Mouse (Mus musculus): Measurements from ENCODE around the gene Prmt8.
A peak's percentile ranks its signal among the peaks of the same experiment; 100 is the strongest.

The Prmt8 gene

DNA sequence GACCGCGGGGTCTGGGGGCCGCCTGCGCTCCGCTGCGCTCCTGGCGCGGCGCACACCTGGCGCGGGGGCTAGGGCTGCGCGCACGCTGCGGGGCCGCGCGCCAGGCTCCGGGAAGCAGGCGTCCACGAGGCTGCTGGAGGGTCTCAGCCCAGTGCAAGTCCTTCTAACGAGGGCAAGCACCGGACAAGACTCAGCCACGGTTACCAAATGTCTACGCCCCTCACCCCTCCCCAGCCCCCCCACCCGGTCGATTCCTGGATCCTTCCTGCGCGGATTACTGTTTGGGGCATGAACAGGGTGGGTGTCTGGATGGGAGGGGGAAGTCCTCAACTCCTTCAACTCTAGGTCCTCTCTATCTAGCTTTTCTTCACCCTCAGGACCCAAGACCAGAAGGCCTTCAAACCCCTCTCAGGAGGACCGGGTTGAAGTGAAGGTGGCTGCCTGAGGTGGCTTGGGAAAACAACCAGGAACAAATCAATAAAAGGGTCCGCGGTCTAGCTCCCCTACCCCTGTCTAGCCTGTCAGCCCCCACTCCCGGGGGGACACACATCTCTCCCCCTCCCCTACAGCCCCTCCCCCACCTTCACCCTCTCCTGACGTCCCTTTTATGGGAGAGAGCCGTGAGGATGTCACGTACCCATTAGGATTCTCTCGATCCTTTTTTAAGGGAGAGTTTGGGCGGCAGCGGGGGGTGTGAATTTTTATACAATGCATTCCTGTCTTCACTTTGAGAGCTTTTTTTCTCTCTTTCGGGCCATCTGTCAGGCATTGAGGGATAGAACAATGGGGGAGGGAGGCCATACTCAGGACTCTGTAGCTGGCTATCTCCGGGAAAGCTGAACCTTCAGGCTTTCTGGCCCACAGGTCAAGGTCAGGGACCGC, at the start of gene Prmt8:
Prmt8 (minus strand) TSS at position 198 of the 882 bp plus-strand sequence.
- DNase-seq = no peak

DNA sequence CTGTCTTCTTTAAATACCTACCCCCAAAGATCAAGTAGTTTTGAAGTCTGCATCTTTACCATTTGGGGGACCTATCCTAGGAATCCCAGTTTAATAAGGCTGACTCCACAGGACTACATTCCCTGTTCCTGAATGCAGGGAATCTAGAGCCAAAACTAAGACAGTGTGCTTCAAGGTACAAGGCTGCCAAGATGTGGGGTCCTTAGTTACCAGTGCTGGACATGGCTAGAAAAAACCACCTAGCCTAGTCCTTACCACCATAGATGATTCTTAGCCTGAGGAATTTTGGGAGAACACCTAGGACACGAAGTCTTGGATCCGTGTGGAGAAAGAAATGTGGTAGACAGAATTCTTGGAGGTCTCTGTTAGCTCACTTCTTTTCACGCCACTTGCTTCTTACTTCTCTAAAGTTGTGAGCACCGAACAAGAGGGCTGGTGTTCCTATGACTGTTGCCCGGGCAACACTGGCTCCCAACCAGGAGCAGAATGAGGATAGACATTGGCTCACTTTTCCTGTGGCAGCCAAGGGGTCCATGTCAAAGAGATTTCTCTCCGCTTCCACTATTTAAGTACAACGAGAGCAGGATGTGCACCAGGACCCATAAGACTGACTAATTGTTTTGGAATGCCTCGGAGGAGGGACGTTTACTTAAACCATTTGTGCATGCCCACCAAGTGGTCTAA, 33.9 kb upstream of the Prmt8 start:
- DNase-seq = no peak

DNA sequence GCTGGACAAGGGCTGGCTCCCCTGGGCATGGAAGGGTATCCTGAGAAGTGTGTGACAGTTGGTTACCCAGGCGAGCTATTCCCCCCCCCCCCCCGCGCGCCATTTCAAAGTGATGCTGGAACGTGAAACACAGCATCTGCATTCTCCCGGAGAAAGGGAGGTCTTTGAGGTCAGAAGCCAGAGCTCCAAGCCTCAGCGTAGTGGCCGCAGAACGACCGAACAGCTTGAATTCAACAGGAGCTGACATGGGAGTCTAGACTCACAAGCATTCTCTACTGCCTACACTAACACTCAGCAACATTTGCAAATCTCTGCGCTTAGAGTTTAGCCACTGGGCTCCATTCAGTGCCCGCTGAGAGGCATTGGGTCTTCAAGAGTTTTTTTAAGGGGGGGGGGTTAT, 32.9 kb upstream of the Prmt8 start:
- DNase-seq = no peak

DNA sequence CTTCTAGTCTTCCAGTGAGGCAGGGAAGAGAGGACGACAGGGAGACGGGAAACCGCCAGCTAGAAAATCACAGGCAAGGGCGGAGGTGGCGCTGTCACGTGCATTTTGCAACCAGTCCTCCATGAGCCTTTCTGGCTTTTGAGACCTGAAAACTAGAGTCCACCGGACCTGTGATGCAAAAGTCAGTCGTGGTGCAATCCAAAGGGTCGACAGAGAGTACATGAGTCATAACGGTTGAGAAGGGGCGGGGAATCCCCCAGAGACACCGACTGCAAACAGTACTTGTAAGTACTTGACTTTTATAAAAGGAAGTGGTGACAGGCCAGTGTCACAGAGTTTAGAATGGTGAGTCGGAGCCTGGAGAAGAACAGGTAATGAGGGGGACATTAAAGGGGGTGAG, 20.8 kb upstream of the Prmt8 start:
- peak; percentile 28 for DNase-seq

DNA sequence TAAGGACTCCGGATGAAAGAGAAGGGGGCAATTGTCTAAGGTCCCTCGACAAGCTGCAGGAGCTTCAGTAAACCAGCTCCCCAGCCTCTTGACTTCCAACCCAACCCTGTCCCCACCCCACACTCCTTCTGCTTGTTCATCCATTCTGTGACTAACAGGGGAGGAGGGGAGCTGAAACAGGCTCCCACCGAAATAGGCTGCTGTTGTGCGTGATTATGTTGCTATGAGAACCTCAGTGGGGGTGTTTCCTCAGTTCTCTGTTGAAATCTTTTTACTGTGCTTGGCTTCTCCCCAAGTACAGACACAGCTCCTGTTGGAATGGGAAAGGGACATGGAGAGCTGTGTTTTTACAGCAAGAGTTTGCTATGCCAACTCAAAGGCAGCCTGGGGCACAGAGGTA, 1.5 kb upstream of the Prmt8 start:
- no peak for DNase-seq

DNA sequence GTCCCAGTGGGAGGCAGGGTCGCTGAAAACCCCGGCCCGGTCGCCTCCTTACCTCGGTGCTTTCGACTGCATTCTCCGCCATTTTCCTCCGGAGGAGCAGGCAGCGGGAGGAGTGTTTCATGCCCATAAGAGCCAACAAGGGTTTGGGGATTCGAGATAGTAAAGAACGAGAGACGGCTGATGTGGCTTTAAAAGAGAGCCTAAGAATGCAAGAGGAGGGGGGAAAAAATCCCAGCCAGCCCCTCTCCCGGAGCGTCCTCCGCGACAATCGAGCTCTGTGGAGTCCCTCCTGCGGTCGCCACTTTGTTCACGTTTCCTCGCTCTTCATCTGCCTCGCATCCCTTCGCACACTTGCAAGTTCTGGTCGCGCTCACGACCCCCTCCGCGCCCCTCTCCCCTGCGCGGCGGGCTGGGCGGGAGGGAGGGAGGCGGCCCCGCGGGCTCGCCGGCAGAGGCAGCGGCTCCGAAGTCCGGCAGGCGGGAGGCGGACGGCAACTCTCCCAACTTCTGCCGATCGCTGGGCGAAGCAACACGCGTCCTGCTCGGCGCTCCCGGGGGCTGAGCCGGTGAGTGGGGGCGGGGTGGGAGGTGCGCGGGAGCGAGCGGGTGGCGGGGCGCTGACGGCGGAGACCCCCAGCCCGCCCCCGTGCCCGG, 524 bp downstream of the Prmt8 start:
- no peak for DNase-seq

DNA sequence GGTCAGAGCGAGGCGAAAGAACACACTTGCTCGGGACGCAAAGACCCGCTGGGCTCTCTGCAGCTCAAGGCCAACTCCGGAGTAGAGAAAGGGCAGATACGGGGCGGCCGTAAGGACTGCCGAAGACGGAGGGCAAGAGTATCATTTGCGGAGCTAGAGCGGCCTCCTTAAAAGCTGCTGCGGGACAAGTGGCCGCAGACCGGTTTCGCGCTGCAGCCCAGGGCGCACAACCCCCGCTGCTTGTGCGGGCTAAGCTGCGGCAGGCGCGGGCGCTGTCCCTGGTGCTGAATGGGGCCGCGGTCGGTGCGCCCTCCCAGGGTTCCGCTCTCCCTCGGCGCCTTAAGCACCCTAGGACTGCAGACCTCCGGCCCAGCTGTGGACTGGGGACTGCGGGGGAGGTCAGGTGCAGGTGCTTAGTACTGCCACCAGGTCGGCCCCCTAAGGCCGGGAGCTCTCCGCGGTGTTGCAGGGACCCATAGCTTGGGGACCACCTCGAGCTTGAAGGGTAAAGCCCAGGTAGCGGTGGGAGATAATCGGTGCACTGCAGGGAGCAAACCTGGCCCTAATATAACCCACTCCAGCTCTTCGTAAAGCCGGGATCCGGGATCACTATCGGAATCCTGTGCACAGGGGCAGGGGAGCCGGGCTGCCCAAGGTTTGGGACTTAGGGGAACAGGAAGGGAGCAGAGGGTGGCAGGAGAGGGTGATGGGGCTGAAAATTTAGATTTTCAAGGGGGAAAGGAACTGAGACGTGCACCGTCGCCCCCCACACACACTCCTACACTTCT, 1.4 kb downstream of the Prmt8 start:
- peak; percentile 56 for DNase-seq

DNA sequence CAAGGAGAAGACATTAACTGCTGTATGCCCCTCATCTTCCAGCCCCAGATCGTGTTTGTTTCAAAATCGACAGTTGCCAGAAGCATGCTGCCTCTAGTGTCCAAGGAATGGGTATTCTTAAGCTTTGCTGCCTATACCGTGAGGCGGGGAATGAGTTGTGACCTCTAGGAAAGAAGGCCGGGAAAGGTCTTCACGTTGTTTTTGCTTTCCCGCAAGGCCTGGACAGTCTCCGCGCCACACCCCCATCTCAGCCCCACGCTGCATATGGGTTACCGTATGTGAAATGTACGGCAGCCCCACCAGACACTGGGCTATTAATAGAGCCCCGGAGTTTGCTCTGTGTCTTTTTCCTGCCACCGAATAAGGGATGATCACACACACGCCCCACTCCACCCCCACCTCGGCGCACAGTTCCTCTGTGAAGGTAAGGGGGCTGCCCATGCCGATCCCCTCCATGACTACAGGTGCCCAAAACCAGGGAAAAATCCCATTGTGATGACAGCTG, 2.0 kb downstream of the Prmt8 start:
- no peak for DNase-seq

DNA sequence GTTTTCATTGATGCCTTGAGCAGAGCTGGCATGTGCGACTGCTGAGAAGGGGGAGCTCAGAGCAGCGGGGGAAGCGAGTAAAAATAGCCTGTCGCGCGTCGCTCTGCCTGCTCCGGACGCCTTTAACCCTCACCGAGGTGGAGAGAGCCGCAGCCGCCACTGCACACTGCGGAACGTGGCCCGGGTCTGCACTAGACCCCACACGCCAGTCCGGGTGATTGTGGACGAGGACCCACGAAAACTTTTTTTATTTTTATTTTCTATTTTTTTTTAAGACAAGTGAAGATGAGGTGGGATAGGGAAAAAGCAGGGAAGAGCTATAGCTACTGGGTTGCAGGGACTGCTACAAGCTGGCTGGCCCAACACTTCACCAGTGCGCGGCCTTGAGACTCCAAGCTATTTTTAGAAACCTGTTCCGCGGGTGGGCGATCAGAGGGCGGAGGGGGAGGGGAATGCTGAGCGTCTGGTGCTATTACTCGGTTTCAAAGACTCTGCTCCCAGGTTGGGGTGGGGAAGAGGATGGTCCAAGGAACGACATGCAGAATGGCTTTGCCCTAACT, 2.6 kb downstream of the Prmt8 start:
- no peak for DNase-seq

DNA sequence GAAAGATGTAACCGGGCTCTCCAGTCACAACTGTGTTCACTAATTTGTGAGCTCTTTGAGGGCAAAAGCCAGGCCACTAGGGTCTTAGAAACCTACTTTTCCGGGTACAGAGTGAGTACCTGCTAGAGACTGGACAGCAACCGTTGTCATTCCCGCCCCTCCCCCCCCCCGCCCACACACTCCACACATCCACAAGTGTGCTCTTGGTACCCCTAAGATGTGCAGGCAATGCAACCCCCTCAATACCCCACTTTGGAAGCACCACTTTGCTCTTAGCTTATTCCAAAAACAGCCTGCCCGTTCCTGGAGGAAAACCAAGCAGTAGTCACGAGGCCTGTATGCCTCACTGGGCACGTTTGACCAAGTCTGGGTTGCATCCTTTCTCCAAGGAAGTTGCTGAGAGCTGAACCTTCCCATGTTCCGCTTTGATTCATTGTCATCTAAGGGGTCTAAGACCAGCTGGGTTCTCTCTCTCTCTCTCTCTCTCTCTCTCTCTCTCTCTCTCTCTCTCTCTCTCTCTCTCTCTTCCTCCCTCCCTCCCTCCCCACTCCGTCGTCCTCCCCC, 3.1 kb downstream of the Prmt8 start:
- DNase-seq = no peak

DNA sequence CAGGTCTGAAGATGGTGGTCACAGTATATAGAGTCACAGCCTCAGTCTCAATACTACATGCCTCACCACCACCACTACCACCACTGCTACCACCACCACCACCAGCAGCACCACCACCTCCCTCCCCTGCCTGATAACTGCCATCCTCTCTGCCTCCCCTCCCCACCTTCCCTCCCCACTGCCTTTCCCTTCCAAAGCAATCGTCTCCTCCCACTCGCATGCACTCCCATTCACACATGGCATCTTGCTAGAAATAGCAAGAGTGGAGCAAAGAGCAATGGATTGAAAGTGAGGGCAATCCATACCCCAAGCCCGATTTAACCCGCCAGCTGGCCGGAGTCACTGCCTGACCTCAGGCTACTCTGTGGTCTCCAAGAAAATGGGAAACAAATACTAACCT, 3.7 kb downstream of the Prmt8 start:
- DNase-seq = no peak

DNA sequence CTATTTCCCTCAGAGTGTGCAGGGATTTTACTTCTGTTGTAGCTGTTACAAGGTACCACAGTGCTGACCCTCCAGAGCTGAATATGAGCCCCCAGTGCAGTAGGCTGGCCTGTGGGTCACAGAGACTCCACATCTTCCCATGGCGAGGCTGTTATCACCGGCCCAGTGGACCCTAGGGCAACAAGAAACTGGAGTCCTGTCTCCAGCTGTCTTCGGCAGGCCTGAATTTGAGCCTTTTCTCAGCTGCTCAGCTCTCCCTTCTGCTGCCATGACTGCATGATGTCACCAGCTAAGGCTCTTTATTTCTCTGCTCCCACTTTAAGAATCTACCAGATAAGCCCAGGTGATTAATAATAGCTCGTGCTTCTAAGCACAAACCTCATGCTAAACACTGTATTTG, 11.0 kb downstream of the Prmt8 start:
- DNase-seq = no peak

DNA sequence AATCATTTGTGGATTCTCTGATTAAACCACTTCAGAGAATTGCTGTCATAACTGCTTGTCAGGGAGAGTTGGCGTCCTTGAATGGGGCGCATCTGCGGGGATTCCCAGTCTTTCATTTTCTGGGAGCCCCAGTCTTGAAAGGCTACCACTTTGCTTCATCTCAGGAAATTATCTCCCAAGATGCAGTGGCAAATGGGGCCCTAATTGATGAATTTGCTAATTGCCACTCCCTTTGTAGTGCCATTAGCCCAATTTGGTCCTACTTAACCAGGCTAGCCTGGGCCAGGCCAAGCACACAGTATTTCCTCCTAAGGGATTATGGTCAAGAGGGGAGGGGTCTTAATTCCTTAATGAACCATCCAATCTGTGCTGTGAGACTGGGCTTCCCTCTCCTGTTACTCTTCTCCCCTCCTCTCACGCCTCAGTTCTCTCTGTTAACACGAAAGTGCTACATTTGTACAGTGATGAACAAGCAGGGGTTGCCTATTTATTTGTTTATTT, 11.6 kb downstream of the Prmt8 start:
- no peak for DNase-seq

DNA sequence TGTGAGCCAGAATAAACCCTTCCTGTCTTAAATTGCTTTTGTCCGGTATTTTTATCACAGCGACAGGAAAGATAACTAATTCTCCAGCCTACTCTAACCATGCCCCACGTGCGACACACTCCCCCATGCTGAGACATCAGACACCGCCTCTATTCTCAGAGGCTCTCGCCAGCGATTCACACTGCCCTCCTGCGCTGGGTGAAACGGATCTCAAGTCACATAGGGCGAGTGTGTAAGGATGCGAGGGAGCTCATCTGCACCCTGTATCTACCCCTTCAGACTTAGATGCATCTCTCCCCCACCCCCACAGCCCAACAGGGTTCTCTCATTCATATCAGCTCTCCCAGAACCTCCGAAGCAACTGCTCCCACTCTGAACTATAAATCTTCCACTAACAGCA, 12.4 kb downstream of the Prmt8 start:
- no peak for DNase-seq

DNA sequence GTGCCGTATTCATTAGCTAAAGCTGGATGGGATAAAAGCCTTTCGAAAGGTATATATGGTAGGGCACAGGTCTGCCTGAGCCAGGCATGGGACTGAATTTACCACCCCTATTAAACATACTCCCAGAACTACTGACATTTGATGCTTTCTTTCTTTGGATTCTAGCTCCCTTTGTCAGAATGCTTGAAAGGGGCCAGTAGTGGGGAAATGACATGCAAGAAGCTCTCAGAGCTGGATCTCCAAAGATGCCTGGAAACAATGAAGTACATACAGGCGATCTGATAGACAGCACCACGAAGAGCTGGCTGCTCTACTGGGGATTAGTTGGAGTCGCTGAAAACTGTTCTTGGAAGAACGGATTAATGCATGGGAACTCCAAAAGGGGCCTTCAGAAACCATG, 16.0 kb downstream of the Prmt8 start:
- no peak for DNase-seq

DNA sequence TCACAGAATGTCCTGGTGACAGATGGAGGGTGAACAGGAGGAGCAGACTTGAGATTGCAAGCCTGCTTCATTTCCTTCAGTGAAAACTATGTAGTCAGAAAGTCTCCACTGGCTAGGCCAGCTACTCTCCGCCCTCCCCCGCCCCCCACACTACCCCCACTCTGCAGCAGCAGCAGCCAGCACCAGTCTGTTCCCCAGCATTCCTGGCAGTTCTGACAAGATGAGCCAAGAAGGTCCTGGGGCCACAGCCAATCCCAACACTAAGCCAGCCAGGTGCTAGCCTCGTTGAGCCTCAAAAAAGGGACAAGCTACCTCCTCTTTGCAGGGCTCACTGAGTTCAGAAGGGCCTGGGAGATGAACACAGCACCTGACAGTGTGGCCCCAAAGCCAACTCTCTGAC, 16.6 kb downstream of the Prmt8 start:
- DNase-seq = no peak

DNA sequence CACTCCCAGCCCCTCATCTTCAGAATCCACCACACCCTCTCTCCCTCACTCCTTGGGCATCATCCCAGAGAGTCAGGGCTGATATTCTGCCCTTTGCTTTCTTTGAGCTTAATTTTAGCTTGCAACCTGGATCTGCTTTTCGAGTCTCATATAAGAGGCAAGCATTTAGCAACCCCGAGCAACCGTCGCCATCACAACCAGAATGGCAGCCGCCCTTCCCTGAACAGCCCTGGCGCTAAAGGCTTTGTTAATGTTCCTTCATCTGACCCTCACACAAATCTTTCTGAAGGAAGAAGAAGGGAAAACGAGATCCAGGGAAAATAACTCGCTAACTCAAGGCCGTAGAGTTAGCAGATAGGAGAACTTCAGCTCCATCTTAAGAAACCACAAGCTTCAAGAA, 17.8 kb downstream of the Prmt8 start:
- no peak for DNase-seq

DNA sequence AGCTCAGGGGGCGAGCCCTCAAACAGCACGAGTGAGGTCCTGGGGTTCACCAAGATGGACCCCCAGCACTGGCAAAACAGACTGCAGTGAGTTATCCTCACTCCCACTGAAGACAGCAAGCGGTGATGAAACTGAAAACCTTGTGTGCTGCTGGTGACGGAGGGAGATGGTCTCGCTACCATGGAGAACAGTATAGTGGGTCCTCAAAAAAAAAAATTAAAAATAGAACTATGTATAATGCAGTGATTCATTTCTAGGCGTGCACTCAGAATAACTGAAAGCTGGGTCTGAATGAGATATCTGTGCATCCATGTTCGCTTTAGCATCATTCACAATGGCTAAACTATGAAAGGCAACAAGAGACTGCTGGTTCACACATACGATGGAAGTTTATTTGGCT, 20.5 kb downstream of the Prmt8 start:
- DNase-seq = no peak

DNA sequence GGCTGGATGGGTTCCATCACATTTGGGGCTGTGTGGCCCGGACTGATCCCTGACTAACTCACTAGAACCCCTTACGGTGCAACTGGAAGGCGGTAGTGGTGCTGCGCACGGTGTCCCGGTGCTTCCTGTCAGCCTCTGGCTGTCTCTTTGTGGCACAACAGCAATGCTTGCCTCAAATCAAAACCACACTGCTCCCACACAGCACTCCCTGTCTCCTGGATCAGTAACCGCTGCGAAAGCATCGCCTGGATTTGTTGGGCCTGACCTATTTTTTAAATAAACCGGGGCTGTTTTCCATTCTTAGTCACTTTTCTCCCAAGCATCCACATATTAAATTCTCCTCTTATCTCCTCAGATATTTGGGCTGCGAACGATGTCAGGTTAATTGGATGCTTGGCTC, 27.0 kb downstream of the Prmt8 start:
- DNase-seq = no peak

DNA sequence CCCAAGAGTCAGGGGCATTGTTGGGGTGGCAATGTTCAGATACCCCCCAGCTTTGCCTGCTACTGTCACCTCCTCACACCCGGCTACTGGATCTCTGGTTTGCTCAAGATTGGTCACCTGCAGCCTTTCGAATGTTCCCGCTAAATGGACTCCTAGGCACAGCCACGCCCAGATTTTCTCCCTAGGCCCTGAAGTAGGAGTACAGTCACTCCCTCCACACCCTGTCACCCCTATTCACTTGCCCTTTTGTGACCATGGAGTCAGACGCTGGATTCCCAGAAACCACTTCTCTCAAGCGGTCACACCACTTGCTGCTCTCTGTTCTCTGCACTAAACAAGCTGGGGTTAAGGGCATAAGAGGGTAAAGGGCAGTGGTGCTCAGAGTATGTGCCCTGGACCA, 28.1 kb downstream of the Prmt8 start:
- no peak for DNase-seq

DNA sequence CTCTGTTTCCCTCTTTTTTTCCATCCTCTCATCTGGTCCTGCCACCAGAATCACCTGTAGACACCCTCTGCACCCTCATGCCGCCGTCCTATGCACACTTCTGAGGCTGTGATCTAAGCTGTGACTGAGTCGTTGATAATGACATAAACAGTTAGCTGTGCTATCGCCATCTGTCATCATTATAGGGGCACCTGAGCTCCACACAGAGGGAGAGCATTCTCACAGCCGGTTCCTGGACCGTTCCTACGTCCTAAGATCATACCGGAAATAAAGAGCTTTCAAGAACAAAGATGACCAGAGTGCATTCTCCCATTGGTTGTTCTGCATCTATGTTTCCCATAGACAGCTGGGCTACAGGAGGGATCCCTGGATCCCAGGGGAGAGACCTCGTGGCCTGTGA, 28.6 kb downstream of the Prmt8 start:
- no peak for DNase-seq

DNA sequence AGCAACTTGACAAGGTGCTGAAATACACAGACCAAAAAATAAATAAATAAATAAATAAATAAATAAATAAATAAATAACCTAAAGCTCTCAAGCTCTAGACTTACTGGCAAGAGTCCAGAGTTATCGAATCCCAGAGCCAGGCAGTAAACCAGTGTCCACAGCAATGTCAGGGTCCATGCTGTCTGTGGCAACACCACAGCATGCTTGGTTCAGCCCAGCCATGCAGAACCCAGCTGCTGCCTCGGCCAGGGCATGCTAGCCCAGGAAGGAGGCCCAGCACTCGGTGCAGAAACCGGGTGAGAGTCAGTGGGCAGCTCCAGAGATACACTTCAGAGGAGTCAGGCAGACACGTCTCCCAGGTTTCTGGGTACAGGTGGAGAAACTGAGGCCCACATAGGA, 29.4 kb downstream of the Prmt8 start:
- no peak for DNase-seq
